Mouse (Mus musculus) T-helper 2 cell (primary cell): ENCODE measurements around the gene Car12.

ENCODE experiments used
- in situ Hi-C: fragments of 300-600 bp; cut with MboI, MseI; formaldehyde crosslinking; loops from one replicate; pipeline ENCODE4 v1.15.1; 2025; ENCODE audit warnings: high pct_unique_total_duplicates

Car12 gene

DNA sequence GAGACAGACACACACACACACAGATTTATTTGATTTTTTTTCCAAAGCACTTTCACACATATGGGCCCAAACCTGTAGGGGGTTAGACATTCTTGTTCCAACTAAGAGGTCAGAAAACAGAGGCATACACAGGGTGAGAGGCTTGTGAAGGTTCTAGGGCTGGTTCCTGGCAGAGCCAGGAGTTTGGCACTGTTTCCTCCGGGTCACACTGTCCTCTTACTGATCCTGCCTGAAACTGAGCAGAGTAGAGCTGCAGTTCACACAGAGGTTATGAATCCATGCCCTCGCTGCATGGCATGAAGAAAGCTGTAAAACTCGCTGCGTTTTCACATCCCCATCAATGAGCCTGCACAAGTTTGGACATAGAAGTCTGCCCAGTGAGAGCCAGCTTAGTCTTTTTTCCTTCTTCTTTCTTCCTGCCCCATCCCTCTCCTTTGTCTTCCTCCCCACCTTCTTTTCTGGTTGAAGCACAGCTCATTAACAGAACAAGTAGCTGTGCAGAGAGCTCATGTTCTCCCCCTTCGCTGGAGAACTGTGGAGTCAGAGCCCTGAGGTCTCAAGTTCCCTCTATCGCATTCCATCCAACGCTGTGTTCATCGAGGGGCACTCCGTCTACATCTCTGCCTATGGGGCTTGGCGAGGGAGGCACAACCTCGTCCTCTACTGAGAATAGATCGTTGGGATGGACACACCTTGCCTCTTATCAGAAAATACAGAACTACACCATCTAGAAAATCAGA, 4.5 kb upstream of the Car12 start:
- in situ Hi-C loops, result loop anchor here (10.0 kb wide), 1 partner anchor 194 kb away; the partner anchor contains the start of gene Fbxl22

DNA sequence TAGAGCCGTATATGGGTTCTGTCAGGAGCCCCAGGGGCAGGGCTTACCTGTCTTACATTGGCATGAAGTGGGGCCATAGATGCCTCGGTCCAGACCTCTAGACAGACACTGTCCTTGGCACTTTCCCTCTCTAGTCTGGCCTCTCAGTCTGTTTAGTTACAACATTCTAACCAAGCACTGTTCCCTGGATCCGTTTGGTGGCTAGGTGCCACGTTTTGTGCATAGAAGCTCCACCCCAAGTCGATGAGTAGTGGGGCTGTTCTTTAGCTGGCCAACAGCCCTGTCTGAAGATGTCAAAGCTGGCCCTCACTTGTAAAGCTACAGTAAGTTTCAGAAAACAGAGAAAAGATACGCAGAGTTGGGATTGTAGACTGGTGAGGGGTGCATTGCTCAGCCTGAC, 2.9 kb upstream of the Car12 start:
- in situ Hi-C loops, result no loop called here

DNA sequence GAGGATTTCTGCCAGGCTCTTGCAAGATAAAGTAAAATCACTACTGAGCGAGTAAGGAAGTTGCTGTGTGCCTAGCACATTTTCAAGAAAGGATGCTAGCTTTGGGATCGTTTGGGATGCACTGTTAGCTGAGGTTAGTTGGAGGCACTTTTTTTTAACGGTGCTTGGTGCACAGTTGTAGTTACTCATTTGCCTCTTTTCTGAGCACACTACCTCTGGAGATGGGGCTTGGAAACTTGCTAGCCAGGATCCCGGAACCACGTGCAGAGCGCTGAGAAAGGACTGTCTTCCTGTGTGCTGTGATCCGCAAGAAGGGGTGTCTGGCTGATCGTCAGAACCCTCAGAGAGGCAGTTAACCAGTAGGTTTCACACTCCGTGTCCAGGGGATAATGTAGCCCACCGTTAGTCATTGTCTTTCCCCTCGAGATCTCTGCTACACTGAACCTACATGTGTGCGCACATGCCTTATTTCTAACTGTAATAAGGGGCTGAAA, 583 bp downstream of the Car12 start:
- in situ Hi-C loops, result no loop called here

DNA sequence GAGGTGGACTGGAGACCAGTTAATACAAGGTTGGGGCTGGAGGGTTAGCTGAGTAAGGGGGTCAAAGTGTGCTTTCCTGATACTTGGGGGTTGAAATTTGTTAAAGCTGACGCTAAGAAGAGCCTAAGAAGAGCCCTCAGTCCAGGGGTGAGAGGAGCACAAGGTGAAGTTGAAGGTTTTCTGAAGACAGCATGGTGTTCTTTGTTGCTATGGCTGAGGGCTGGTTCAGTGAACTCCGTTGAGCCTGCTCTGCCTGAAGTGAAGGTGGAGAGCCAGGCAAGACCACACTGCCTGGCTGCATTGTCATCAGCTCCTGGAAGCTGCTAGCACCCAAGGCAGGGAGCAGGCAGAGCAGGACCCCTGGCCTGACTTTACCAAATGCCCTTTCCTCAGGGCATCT, 1.9 kb downstream of the Car12 start:
- in situ Hi-C loops, result no loop called here

DNA sequence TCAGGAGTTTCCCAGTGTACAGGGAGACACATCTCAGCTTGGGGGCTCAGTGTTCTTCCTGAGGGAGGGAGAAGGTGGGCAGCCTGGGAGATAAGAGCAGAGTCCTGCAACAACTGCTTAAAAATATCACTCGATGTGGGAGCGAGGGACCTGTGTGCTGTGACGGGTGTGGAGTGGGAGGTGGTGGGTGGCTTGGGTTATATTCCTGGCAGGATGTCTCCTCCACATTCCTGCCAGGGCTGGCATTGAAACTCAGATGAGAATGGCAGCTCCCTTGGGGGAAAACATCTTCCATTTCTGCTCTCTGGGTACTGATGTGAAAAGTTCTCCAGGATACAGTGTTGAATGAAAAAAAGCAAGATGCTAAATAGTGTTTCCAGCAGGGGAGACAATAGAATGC, 3.0 kb downstream of the Car12 start:
- in situ Hi-C loops, result no loop called here

DNA sequence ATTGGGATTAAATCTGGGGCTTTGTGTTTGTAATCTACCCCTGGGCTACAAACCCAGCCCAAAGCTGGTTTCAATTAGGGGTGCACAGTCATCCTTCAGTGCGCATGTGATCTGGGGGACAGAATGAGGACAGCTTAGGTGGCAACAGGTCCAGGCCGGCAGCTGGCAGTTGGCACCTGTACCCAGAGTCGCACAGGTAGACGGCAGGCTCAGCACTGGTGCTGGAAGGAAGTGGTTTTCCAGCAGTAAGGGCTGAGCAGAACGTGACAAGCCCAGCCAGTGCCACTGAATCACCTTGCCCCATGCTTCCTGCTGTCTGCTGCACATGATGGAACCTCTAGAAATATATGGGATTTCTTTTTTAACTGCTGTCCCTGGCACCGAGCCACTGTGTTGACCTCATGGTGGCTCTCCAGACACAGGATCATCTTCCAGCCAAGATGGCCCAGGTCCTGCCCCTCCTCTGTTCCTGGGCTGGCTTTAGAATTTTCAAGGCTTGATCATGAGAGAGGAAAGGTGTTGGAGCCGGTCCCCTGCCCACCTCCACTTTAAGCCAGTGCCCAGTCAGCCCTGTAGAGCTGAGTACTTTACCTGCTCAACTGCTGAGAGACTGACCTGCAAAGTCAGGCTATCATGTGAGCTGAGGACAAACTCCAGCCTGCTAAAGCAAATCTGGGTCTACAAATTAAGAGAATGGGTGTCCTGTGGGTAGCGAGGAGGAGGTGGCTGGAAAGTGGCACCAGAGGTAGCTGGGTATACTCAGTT, 7.4 kb downstream of the Car12 start:
- in situ Hi-C loops, result no loop called here

DNA sequence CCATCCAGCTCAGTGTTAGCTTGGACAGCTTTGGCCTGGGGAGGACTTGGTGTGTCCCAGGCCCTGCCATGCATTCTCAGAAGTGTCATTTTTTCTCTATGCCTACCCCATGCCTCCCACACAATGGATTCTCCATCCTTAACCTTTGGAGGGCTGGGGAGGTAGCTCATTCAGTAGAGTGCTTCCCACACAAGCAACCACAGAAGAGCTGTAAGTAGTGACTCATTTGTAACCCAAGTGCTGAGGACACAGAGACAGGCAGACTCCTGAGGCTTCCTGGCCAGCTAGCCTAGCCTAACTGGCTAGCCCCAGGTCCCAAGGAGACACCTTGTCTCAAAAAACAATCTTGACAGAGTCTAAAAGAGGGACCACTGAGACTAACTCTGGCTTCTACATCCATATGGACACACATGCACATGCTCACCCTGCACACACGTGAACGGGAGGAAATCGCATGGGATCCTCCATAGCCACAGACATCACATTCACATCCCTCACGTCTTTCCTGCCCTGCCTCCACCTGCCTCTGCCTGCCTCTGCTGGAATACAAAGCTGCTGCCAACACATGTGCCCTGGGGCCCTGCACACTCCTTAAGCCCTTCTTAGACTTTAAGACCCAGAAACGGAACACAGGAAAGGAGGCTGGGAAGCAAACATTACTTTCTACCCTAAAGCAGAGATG, 8.8 kb downstream of the Car12 start:
- in situ Hi-C loops, result no loop called here

DNA sequence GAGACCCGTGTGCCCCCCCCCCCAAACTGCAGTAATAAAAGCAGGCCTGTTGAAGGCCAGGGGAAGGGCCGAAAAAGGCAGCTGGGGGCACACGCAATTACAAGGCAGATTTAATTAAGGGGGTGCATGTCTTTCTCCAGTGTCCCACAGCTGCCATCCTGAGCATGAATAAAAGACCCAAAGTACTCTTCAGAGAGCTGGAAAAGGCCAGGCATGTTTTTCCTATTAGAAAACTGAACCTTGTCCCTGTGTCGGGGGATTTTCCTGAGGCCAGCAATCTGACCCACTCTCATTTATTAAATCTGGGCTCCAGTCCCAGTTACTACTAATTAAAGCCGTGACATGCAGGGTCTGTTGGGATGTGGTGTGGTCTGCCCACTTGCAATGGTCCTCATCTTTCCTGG, 9.4 kb downstream of the Car12 start:
- in situ Hi-C loops, result no loop called here

DNA sequence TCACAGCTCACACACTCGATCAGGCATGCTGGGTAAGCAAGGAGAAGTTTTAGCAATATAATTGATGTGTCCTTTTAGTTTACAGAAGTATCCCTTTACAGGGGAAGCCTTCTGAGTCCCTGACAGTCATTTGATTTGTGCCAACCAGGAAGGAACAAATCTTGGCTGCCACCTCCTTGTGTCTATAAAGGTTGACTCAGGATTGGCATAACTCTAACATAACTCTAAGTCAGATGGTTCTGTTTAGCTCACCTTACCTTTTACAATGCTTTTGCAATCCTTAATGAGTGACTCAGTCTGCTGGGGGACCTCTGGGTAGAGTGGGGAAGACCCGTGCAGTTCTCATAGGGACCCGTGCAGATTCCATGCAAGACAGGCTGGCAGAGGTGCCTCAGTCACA, 12.1 kb downstream of the Car12 start:
- in situ Hi-C loops, result loop anchor here (5.0 kb wide), 1 partner anchor 62 kb away; no protein-coding TSS in a partner anchor

DNA sequence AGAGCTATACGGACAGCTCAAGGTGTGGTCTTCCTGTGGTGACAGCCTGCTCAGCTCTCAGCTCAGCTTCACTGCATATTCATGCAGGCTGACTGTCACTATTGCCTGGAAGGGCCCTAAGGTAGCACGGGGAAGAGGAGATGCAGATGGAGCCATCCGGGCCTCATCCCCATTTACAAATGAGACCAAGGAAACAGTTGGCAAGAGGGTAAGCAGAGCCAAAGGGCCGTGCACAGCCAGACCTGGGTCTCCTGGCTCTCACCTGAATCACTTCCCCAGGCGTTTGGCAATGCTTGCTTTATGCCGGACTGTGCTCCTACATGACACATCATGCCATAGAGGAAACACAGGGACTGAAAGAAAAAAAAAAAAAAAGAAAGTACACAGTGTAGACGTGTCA, 13.8 kb downstream of the Car12 start:
- in situ Hi-C loops, result loop anchor here (5.0 kb wide), 1 partner anchor 60 kb away; no protein-coding TSS in a partner anchor

DNA sequence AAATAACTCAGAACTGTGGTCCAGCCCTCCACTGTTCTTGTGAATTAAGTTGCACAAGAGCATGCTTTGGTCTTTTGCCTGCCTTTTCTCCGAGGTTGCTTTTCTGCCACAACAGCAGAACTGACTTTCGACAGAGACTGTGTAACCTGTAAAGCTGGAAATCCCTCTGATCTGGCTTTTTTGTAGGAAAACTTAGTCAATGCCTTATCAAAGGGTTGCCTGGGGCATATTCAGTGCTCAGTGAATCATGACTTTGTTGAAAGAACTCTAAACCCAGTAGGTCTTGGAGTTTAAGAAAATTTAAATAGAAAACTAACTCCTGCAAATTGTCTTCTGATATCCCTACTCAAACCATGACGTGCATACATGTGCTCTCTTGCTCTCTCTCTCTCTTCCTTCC, 17.1 kb downstream of the Car12 start:
- in situ Hi-C loops, result no loop called here

DNA sequence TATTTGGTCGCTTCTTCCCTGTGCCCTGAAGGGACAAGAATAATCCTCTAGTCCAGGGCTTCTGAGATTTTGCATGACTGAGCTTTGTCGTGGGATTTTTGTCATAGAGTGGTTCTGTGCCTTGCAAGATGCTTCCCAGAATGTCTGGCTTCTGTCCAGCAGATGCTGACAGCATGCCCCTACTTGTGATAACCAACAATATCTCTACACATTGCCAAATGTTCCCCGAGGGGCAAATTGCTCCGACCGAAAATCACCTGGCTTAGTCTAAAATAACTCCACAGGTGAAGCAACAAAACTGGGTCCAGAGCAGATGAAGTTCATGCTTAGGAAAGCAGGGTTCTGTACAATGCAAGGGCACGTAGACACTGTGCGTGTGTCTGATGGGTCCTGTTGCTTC, 17.8 kb downstream of the Car12 start:
- in situ Hi-C loops, result no loop called here

DNA sequence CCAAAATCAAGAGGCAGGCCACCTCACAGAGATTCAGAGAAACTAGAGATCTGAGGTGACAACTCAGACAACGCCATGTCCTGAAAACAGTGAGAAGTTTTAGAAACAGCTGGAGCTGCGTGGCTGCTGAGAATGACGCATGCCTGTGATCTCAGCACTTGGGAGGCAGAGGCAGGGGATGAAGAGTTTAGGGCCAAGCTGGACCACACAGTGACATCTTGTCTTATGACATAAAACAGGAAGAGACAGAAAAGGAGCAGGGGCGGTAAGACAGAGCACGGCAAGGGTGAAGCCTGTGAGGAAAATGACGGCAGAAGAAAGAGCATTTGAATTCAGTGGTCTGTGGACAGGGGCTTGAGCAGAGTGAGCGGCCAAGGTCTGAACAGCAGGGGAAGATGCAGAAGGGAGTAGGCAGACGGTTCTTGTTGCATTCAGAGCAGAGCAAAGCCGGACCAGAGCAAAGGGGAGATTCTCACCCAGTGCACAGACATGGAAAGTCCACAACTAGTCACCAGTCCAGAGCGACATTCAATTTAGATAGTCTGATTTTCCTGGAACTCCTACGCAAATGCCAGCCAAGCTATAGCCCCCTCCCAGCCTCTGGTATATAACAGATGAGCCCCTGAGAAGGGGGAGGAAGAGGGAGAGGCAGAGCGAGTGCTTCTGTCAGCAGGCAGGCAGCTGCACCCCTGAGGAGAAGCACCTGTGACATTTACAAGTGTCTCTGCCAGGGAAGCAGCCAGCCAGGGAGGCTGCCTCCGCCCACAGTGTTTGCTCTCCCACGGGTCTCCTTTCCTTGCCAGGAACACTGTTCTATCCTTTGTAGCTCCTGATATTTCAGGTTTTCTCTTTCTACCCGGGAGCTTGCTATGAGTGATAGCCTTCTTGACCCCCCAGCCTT, 19.6 kb downstream of the Car12 start:
- in situ Hi-C loops, result no loop called here

DNA sequence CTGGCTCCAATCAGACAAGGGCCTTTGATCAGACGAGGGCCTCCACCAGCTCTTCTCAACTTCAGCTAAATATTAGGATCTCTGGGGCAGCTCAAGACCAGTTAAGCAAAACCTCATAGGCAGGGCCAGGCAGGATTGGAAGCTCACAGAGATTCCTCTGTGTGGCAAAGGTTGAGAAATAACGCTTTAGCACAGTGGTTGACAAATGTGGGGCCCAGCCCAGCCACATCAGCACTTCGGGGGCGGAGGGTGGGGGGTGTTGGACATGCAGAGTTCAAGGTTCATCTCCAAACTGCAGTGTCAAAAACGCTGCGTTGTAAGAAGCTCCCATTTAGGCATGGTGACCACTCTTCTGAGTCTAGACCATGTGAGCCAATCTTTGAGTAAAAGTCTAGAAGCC, 21.1 kb downstream of the Car12 start:
- in situ Hi-C loops, result no loop called here

DNA sequence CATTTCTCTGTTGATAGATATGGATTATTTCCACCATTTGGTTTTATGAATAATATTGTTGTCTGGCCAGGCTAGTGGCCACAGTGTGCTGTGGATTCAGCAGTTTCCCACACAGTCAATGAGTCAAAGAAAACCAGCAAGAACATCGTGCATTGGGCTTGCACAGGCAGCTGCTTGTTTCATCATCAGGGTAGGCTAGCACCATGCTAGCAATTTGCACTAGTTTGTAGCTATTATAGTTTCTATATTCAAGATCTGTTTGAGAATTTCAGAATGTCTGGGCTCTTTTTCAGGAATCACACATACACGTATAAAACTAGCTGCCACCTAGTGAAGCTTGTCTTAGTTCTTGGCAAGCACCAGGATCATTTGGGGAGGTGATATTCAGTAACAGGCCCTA, 21.6 kb downstream of the Car12 start:
- in situ Hi-C loops, result no loop called here

DNA sequence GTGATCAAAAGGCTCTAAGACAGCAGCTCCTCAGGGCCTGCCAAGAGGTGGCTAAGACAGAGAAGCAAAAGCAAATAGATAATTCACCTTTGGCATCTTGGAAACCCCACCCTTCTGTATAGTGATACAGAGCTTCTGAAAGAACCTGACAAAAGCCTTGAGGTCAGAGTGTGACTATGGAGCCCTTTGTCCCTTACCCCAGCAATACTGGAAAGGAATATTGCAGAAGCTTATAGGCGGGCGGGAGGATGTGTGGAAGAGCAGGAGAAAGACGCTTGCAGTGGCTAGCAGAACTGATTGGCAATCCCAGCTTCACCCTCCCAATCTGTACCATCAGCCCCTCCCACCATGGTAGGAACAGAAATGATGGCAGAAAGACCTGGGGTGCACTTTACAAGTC, 22.5 kb downstream of the Car12 start:
- in situ Hi-C loops, result no loop called here

DNA sequence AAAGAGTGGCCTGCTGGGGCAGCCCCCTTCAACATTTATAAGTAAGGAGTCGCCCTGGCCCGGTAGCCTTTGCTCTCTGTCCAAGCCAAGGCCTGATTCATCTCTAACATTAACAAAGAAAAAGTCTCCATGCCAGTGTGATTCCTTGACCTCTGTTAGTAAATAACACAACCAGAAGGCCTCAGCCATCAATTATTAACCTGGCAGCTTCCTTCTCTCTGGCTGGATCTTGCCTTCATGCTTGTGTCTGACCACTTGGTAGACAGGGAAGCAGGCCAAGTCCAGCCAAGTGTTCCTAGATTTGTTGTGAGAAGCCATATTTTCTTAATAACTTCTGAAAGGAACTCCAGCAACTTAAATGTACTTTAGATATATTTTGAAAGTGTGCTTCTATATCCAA, 23.1 kb downstream of the Car12 start:
- in situ Hi-C loops, result no loop called here

DNA sequence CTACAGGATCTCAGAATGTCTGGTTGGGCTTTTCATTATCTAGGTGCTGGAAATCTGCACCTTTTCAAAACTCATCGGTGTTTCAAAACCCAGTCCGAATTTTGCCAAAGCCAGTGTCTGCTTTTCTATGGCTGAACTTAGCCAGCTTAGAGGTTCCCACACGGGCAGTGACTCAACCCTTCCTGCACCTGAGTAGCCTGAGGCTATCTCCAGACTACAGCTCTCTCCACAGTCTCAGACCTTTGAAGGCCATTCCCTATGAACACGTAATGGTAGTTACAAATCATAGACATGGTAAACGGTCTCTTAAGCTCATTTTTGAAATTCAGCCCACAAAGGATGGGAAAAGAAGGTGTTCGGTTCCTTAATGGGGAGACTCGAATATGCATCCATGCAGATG, 26.0 kb downstream of the Car12 start:
- in situ Hi-C loops, result no loop called here

DNA sequence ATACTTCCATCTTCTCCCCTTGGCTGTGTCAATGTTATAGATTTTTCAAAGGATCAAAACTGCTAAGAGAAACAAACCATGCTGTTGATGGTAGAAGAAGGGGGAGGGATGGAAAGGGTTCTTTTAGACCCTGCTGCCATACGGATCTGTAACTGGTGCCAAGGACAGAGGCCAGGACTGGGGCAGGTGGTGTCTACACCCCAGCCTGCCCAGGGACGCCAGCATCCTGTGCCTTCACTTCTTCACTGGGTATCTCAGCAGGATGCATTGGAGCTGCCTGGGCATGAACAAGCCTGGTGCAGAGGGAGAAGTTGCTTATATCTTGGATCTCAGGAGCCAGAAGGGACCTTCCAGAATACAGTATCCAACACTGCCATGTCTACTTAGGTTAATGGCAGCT, 31.0 kb downstream of the Car12 start:
- in situ Hi-C loops, result no loop called here

DNA sequence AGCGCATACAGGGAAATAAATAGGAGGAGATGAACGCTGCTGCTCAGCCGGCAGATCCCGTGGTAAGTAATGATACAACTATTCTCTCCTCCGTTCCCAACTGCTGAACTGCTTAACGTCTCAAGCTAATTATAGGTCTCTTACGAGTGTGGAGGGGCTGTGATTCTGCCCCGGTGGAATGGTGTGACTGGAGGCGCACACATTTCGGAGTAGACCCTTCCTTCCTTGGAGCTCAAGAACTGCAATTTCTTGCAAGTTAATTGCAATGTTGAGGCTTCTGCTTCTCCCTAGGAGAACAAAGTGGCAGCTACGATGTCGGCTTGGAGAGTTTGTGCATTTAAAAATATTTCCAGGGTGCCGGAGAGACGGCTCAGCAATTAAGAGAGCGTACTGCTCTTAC, 34.9 kb downstream of the Car12 start:
- in situ Hi-C loops, result no loop called here

DNA sequence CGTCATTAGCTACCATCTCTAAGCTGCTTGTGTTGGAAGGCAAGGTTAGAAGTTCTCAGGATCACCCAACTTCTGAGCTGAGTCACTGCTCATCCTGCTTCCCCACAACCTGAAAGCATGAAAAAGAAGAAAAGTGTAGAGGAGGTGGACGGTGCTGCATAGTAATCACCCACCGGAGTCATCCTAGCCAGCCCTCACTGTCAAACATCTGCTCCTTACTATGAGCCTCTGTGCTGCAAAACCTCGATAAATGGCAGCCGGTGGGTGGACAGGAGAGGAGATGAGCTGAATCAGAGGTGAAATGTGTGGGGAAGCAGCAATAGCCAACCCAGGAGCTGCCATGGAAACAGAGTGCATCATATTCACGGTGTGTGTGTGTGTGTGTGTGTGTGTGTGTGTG, 39.4 kb downstream of the Car12 start:
- in situ Hi-C loops, result no loop called here
